Mouse (Mus musculus) liver, embryonic 18 days (tissue): ENCODE data around the gene Neurod2. TPM values are rescaled to one million over a fixed set of nuclear protein-coding genes. Genes with fewer than 3 reads are reported as not detected.

Experiments used
- polyA plus RNA-seq: library from polyadenylated mRNA; depleted of rRNA; stranded (reverse); fragments of >200 nt; gene quantifications from 2 replicates; pipeline ENCODE4 v1.2.3, GENCODE M21; 2012; rRNA removed

The Neurod2 gene
- not detected in 2 replicates for polyA plus RNA-seq

GRCm38 (mm10) chr11:98329081-98329959 is at the start of gene Neurod2:
Gene Neurod2 (minus strand): TSS chr11:98329648.

DNA sequence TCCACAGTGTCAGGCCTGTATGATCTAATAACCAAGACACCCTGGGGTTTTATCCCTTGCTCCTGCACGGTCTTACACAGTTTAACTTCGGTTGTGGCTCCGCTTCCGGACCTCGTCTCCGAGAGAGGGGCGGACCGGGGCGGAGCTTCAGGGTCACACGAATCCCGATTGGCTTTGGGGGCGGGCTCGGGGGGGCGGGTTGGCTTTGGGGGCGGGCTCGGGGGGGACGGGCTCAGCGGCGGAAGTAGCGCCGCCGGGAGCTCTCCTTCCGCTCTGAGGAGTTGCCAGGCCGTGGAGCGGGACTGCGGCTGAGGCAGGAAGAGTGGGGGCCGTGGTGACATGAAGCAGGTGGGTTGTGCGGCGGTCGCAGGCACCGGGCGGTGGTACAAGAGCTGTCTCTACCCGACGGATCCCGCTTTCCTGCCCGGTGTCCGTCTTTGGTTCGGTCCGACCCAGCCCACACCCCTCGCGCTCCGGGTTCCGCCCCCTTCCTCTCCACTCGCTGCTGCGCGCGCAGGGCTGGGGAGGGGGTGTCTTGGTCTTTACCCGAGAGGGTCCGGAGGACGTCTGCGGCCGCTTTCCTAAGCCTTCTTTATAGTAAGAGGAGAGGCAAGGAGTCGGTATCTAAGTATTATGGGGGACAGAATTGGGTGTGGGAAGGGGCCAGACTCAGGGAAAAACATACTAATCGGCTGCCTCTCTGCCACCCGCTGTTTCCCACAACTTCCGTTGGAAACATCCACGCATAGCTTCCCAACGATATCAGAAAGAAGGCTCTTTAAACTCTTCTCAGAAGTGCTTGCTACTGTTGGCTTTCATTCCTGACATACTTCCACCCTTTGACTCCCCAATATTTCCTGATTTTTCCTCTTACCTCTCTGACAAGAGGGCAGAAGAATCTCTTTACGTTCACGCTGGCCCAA is 29.0 kb upstream of the Neurod2 start, which contains the start of gene Stard3:
Gene Stard3 (plus strand): TSS at position 208 of the 923 bp plus-strand sequence.

DNA sequence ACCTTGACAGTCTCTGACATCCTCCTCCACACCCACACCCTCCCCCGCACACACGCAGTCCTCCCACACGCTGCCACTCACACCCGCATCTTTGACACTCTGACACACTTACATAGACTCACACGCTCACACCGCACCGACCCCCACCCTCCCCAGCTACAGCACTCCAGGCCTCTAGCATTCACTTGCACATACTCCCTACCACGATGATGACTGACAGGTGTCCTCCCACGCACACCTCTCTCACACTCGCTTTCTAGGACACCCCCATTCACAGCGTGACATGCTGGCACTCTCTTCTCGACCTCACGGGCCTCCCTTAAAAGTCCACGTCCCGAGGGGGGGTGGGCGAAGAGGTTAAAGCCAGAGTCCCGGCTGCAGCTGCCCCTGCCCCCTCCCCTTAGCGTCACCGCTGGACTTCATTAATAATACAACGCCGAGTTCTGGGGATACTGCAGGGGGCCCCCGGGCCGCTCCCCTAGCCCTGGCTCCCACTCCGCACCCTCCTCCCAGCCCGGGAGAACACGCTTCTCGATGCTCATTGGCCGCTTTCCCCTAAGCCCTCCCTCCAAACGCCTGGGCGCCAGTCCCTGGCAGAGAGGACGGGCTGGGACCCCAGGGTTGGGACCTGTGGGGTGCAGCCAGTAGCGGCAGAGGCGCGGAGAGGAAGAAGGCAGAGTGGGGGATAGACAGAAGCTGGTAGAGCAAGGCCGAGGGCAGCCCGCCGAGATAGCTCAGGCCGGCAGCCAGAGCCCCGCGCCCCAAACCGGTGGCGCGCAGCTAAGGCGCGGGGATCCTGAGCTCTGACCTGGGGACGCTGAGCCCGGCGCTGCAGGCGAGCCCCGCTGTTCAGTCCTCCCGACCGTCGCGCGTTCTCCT is 18.9 kb upstream of the Neurod2 start, which contains the start of gene Ppp1r1b:
Gene Ppp1r1b (plus strand): TSS at position 322 of the 879 bp plus-strand sequence.

Other genes starting within 250 kb of the Neurod2 start
- 3.8 and 4.8 TPM in 2 replicates for gene Fbxl20, start 179.2 kb downstream of the Neurod2 start, polyA plus RNA-seq
- gene Med1, start 136.4 kb downstream of the Neurod2 start, polyA plus RNA-seq: 7.7 and 8.1 TPM in 2 replicates
- gene Cdk12, start 126.6 kb downstream of the Neurod2 start, polyA plus RNA-seq: 9.2 and 11.4 TPM in 2 replicates
- 2.5 and 3.4 TPM in 2 replicates for gene Ppp1r1b, start 18.8 kb upstream of the Neurod2 start, polyA plus RNA-seq
- 24.3 and 28.8 TPM in 2 replicates for gene Stard3, start 28.7 kb upstream of the Neurod2 start, polyA plus RNA-seq
- 0.22 TPM in 1 of 2 replicates, not detected in the other for gene Tcap, start 54.2 kb upstream of the Neurod2 start, polyA plus RNA-seq
- gene Pnmt, start 56.8 kb upstream of the Neurod2 start, polyA plus RNA-seq: 0.08 TPM in 1 of 2 replicates, not detected in the other
- 3.2 and 3.8 TPM in 2 replicates for gene Pgap3, start 70.8 kb upstream of the Neurod2 start, polyA plus RNA-seq
- 1.2 and 1.4 TPM in 2 replicates for gene Erbb2, start 82.8 kb upstream of the Neurod2 start, polyA plus RNA-seq
- gene Mien1, start 109.3 kb upstream of the Neurod2 start, polyA plus RNA-seq: 47.0 and 54.6 TPM in 2 replicates
- 55.0 and 55.3 TPM in 2 replicates for gene Grb7, start 116.7 kb upstream of the Neurod2 start, polyA plus RNA-seq
- gene Ikzf3, start 216.4 kb upstream of the Neurod2 start, polyA plus RNA-seq: 1.1 TPM in 2 replicates
- gene Zpbp2, start 221.4 kb upstream of the Neurod2 start, polyA plus RNA-seq: 0.30 and 0.43 TPM in 2 replicates